Mouse (Mus musculus): Measurements from ENCODE around the gene Acmsd.

The Acmsd gene

GRCm38 (mm10) chr1:127776246-127776645 lies 47.0 kb downstream of the Acmsd start:
- no peak for DNase-seq (ENCODE audit: low spot score)

GRCm38 (mm10) chr1:127778611-127779010 lies 49.4 kb downstream of the Acmsd start:
- DNase-seq (ENCODE audit: low spot score) = no peak

- no peak for DNase-seq (ENCODE audit: low spot score)
Observed at GRCm38 (mm10) chr1:127780142-127780541, 50.9 kb downstream of the Acmsd start.

GRCm38 (mm10) chr1:127780849-127781248 lies 51.6 kb downstream of the Acmsd start:
- no peak for DNase-seq (ENCODE audit: low spot score)

GRCm38 (mm10) chr1:127783862-127784261 lies 54.6 kb downstream of the Acmsd start:
- no peak for DNase-seq (ENCODE audit: low spot score)

- DNase-seq (ENCODE audit: low spot score) = no peak
Observed at GRCm38 (mm10) chr1:127785882-127786281, 56.7 kb downstream of the Acmsd start.

- DNase-seq (ENCODE audit: low spot score) = no peak
Observed at GRCm38 (mm10) chr1:127788943-127789342, 59.7 kb downstream of the Acmsd start.

GRCm38 (mm10) chr1:127793459-127793858 lies 64.2 kb downstream of the Acmsd start:
- DNase-seq (ENCODE audit: low spot score) = no peak

- no peak for DNase-seq (ENCODE audit: low spot score)
Observed at GRCm38 (mm10) chr1:127795087-127795769, 66.0 kb downstream of the Acmsd start.

GRCm38 (mm10) chr1:127796341-127796740 lies 67.1 kb downstream of the Acmsd start:
- DNase-seq (ENCODE audit: low spot score) = no peak

- no peak for DNase-seq (ENCODE audit: low spot score)
Observed at GRCm38 (mm10) chr1:127796752-127797151, 67.5 kb downstream of the Acmsd start.

GRCm38 (mm10) chr1:127802916-127803315 lies 73.7 kb downstream of the Acmsd start:
- DNase-seq (ENCODE audit: low spot score) = no peak

- DNase-seq (ENCODE audit: low spot score) = no peak
Observed at GRCm38 (mm10) chr1:127808671-127809070, 79.5 kb downstream of the Acmsd start.

- DNase-seq (ENCODE audit: low spot score) = no peak
Observed at GRCm38 (mm10) chr1:127812929-127813328, 83.7 kb downstream of the Acmsd start.

GRCm38 (mm10) chr1:127816381-127816780 lies 87.2 kb downstream of the Acmsd start:
- no peak for DNase-seq (ENCODE audit: low spot score)

Measured in ovary, postnatal 36 days (tissue).